14 mouse cellular contexts compared by ENCODE assay signal in genomic region chr9:98485815-98486214, GRCm38 (mm10). TPM values are rescaled to one million over a fixed set of nuclear protein-coding genes. Genes with fewer than 3 reads are reported as not detected.
"Had no signal": no experiment of that assay in that cellular context is flagged by ENCODE, and none has a peak within 500 bp of the region (broad histone marks: within the 10 kb centered on the region; RNA-seq: fewer than 3 reads in every experiment).

Gene Rbp2, plus strand, starts transcription at chr9:98486115.

- H3K9me3 ChIP-seq: hindbrain, embryonic 15.5 days; limb, embryonic 13.5 days; midbrain, embryonic 13.5 days had no signal

- H3K4me1 ChIP-seq: hindbrain, embryonic 15.5 days; limb, embryonic 13.5 days; midbrain, embryonic 13.5 days had no signal

- H3K4me2 ChIP-seq: hindbrain, embryonic 15.5 days; limb, embryonic 13.5 days; midbrain, embryonic 13.5 days had no signal

- ATAC-seq: inflammation-experienced regulatory T-cells, adult 6 months; midbrain, embryonic 13.5 days had no signal

- H3K4me3 ChIP-seq: hindbrain, embryonic 15.5 days; layer of hippocampus, adult 2 months; limb, embryonic 13.5 days; midbrain, embryonic 13.5 days had no signal

- H3K9ac ChIP-seq: hindbrain, embryonic 15.5 days; limb, embryonic 13.5 days; liver, embryonic 14.5 days; midbrain, embryonic 13.5 days had no signal

- DNase-seq: kidney, adult 2 months; kidney, postnatal 25 days; lung, postnatal 36 days; right cerebral cortex, postnatal 25 days; thymus, postnatal 36 days had no signal

- H3K27me3 ChIP-seq: hindbrain, embryonic 15.5 days; limb, embryonic 13.5 days; midbrain, embryonic 13.5 days had no signal

- H3K36me3 ChIP-seq: hindbrain, embryonic 15.5 days; limb, embryonic 13.5 days; midbrain, embryonic 13.5 days had no signal

- H3K27ac ChIP-seq: hindbrain, embryonic 15.5 days; layer of hippocampus, adult 2 months; limb, embryonic 13.5 days; liver, embryonic 14.5 days; midbrain, embryonic 13.5 days had no signal

RNA-seq across cellular contexts. Expression of gene Rbp2, which starts in this region (rescaled TPM):
- total RNA-seq: layer of hippocampus, adult 2 months; left cerebral cortex, postnatal 36 days; megakaryocyte progenitor cell, adult 5-6 weeks; midbrain, postnatal 0 days had no signal
- polyA plus RNA-seq: inflammation-experienced regulatory T-cells, adult 6 months; kidney, adult 2 months; limb, embryonic 13.5 days; midbrain, embryonic 13.5 days had no signal
